Mouse (Mus musculus): ENCODE results near the gene Nufip1. TPM values are rescaled to one million over a fixed set of nuclear protein-coding genes. Genes with fewer than 3 reads are reported as not detected.

The Nufip1 gene
- total and polyA plus RNA-seq, 2 experiments from 2014 or later, result 6.0 to 6.5 TPM

DNA sequence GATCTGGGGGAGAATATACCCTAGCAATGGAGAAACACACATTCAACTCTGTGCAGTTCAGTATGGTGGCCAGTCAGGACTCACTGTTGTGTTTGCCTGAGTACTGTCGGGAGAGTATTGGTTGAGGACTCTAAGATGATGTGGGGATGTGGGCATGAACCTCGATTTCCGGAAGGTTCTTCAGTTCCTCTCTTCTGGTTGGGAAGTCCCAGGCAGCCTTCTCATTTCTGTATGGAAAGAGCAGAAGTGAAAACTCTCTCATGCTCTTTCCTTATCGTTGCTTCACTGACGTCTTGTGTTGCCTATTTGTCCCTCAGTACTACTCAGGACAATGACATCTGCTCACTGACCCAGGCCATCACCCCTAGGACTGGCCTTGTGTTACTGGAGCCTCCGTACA is 68.7 kb downstream of the Nufip1 start:
- no peaks in the 10 kb centered on the region for H3K27me3 ChIP-seq (ENCODE audit: control insufficient read depth, insufficient read depth, low read length)
- no peaks in the 10 kb centered on the region for H3K4me1 ChIP-seq (ENCODE audit: control insufficient read depth, insufficient read depth)
- no peak overlapping the region for H3K9ac ChIP-seq (replicated peaks; ENCODE audit: low read depth, low read length)
- no peak for TF ChIP-seq CTCF (IDR thresholded peaks at IDR 0.05; ENCODE audit: low read depth)
- no peak for TF ChIP-seq EP300 (IDR thresholded peaks at IDR 0.05; ENCODE audit: low read depth)
- ATAC-seq (ENCODE audit: insufficient read depth, low read depth), result no peak
- H3K9me3 ChIP-seq (replicated peaks; ENCODE audit: control insufficient read depth, low read length), result no peaks in the 10 kb centered on the region
- DNase-seq (ENCODE audit: low spot score), result no peak
- no peaks in the 10 kb centered on the region for H3K36me3 ChIP-seq (replicated peaks; ENCODE audit: control insufficient read depth, insufficient read depth, low read length)
- no peak overlapping the region for H3K27ac ChIP-seq (ENCODE audit: low read depth)
- no peak overlapping the region for H3K4me2 ChIP-seq (ENCODE audit: low read depth, low read length)
- no peak overlapping the region for H3K4me3 ChIP-seq (ENCODE audit: low read depth, low read length)
- WGBS, result 79% methylated on average over 6 of the region's 6 CpGs

DNA sequence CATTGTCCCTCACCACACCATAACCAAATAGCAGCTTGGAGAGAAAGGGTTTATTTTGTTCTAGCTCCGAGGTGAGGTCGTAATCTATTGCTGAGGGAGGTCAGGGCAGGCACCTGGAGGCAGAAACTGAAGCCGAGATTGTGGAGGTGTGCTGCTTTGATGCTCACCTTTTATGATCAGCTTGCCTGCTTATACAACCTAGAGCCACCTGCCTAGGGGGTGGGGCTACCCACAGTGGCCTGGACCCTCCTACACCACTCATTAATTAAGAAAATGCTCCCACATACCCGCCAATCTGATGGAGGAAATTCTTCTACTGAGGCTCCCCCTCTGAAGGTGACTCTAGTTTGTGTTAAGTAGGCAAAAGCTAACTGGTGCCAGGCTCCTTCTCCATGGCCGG is 74.7 kb downstream of the Nufip1 start:
- H3K4me2 ChIP-seq (ENCODE audit: low read depth, low read length), result no peak overlapping the region
- no peaks in the 10 kb centered on the region for H3K27me3 ChIP-seq (ENCODE audit: control insufficient read depth, insufficient read depth, low read length)
- TF ChIP-seq EP300 (IDR thresholded peaks at IDR 0.05; ENCODE audit: low read depth) (no peak), CTCF (IDR thresholded peaks at IDR 0.05; ENCODE audit: low read depth) (no peak)
- no peak overlapping the region for H3K9ac ChIP-seq (replicated peaks; ENCODE audit: low read depth, low read length)
- DNase-seq (ENCODE audit: low spot score) (no peak), ATAC-seq (ENCODE audit: insufficient read depth, low read depth) (no peak)
- H3K36me3 ChIP-seq (replicated peaks; ENCODE audit: control insufficient read depth, insufficient read depth, low read length), result no peaks in the 10 kb centered on the region
- no peaks in the 10 kb centered on the region for H3K9me3 ChIP-seq (replicated peaks; ENCODE audit: control insufficient read depth, low read length)
- H3K4me1 ChIP-seq (ENCODE audit: control insufficient read depth, insufficient read depth), result 0 out of 2 replicates have a peak, but pooled peaks cover 6% of the 10 kb centered on the region
- H3K4me3 ChIP-seq (ENCODE audit: low read depth, low read length), result no peak overlapping the region
- H3K27ac ChIP-seq (ENCODE audit: low read depth), result no peak overlapping the region
- WGBS, result 86% methylated on average over 5 of the region's 5 CpGs

DNA sequence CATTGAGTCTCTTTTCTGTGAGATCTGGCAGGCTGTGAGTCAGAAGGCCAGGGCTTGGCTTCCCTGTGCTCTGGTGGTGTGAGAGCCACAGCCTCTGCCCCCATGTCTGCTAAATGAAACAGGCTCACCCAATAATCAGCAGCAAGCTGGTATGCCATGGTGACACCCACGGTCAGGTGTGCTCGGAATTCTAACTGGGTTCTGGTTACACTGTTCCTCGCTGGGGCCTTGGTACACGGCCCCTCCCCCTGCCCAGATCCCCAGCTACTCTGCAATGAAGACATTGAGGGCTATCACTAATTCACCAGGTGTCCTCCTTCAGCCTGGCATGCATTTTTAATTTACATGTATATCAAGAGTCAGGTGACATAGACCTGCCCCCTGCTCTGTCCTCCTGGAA is 75.6 kb downstream of the Nufip1 start:
- 58% methylated on average over 4 of the region's 4 CpGs for WGBS
- H3K4me2 ChIP-seq (ENCODE audit: low read depth, low read length), result no peak overlapping the region
- H3K9me3 ChIP-seq (replicated peaks; ENCODE audit: control insufficient read depth, low read length), result no peaks in the 10 kb centered on the region
- DNase-seq (ENCODE audit: low spot score), result no peak
- H3K36me3 ChIP-seq (replicated peaks; ENCODE audit: control insufficient read depth, insufficient read depth, low read length), result no peaks in the 10 kb centered on the region
- TF ChIP-seq CTCF (IDR thresholded peaks at IDR 0.05; ENCODE audit: low read depth) (no peak), EP300 (IDR thresholded peaks at IDR 0.05; ENCODE audit: low read depth) (no peak)
- no peaks in the 10 kb centered on the region for H3K27me3 ChIP-seq (ENCODE audit: control insufficient read depth, insufficient read depth, low read length)
- no peak overlapping the region for H3K9ac ChIP-seq (replicated peaks; ENCODE audit: low read depth, low read length)
- no peak overlapping the region for H3K27ac ChIP-seq (ENCODE audit: low read depth)
- no peak overlapping the region for H3K4me3 ChIP-seq (ENCODE audit: low read depth, low read length)
- H3K4me1 ChIP-seq (ENCODE audit: control insufficient read depth, insufficient read depth), result 0 out of 2 replicates have a peak, but pooled peaks cover 6% of the 10 kb centered on the region
- ATAC-seq (ENCODE audit: insufficient read depth, low read depth), result no peak

Other genes starting within 250 kb of the Nufip1 start
- not detected in 2 replicates for gene Kctd4, start 155.9 kb upstream of the Nufip1 start, total RNA-seq (2014; rRNA removed; ENCODE audit: low replicate concordance)
- 0.07 and 0.11 TPM in 2 replicates for gene Kctd4, start 155.9 kb upstream of the Nufip1 start, polyA plus RNA-seq (2015; fragmentation: Nextera tagmentation; extraction: Ambion mirVana)
- gene Gtf2f2, start 100.0 kb upstream of the Nufip1 start, total RNA-seq (2014; rRNA removed; ENCODE audit: low replicate concordance), result 6.4 and 10.1 TPM in 2 replicates
- 22.8 and 25.7 TPM in 2 replicates for gene Gtf2f2, start 100.0 kb upstream of the Nufip1 start, polyA plus RNA-seq (2015; fragmentation: Nextera tagmentation; extraction: Ambion mirVana)
- gene Gpalpp1, start 131 bp upstream of the Nufip1 start, total RNA-seq (2014; rRNA removed; ENCODE audit: low replicate concordance), result 8.8 and 11.4 TPM in 2 replicates
- gene Gpalpp1, start 131 bp upstream of the Nufip1 start, polyA plus RNA-seq (2015; fragmentation: Nextera tagmentation; extraction: Ambion mirVana), result 5.8 and 6.2 TPM in 2 replicates

Measured in heart, postnatal 0 days (tissue).